Mouse (Mus musculus): Measurements from ENCODE around the gene Ccs. TPM values are rescaled to one million over a fixed set of nuclear protein-coding genes. Genes with fewer than 3 reads are reported as not detected.
A peak's percentile ranks its signal among the peaks of the same experiment; 100 is the strongest.
"Not testable (repeated sequence)": the region's sequence is repeated elsewhere in the genome, so short reads cannot be mapped to it uniquely, and the experiment has no call there.

The Ccs gene
- 10 to 100 TPM; 28.4 to 30.3 TPM for total RNA-seq (2021)

DNA sequence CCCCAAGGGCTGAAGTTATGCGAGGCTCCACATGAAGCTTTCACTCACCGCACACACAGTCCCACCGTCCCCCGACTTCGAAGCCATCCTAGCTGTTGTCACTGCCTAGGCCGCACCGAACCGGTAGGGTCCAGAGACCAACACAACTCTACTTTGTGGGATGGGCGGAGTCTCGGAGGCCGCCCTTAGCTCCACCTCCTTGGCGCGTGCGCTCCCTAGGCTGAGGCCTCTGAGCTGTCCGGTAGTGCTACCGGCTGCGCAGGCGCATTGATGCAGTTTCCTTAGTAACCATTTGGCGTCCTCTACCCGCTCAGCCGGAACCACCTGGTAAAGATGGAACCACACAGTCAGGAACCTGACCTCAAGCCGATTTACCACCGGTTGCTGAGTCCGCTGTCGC is at the start of gene Ccs, which contains the start of gene Ccdc87:
Gene Ccs, minus strand, starts transcription at position 184 of the 400 bp plus-strand sequence.
Gene Ccdc87, plus strand, starts transcription at position 218 of the 400 bp plus-strand sequence.
- intact Hi-C loops (cut with DNase I) = loop anchor here (2.0 to 5.0 kb wide), 2 partner anchors 40 to 88 kb away; partner anchors contain the start of genes Dpp3 and Zdhhc24
- peak; percentile 95 to 97 for DNase-seq

DNA sequence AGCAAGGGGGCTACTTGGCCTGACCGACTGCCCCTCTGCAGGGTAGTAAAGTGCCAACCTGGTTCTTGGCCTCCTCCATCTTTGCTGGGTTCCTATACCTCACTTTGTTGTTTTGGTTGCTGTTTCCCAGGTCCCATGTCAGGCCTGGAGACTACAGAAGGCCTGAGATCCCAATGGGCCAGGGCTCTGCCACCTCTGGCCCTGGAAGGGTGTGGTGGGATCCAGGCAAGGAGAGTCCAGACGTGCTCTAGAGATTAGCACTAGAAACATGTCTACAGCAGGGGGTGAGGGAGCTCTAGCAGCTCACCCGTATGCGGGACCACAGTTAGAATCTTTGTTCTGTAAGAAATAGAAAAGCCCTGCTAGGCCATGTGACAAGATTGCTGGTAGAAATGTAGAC is 44.8 kb upstream of the Ccs start:
- intact Hi-C loops (cut with DNase I) = no loop called here

DNA sequence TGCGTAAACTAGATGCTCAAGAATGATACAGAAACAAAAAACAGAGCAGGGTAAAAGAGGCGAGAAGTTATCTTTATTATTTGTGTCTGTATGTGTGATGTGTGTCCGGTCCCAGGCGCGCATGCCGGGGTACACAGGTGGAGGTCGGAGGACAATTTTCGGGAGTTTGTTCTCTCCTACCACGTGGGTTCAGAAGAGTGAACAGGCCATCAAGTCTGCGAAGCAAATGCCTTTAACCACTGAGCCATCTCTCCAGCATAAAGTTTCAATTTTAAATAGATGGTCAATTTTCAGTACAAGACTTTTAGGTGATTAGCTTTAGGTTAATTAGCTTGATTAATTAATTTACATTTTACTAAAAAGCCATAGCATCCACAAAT is 40.2 kb upstream of the Ccs start:
- DNase-seq = no peak
- intact Hi-C loops (cut with DNase I) = loop anchor here (2.0 to 5.0 kb wide), 2 partner anchors 41 to 48 kb away; partner anchors contain the start of genes Ccdc87, Ccs and Dpp3

More for the DNA sequence above, 44.8 kb upstream of the Ccs start:
- no peak for DNase-seq

DNA sequence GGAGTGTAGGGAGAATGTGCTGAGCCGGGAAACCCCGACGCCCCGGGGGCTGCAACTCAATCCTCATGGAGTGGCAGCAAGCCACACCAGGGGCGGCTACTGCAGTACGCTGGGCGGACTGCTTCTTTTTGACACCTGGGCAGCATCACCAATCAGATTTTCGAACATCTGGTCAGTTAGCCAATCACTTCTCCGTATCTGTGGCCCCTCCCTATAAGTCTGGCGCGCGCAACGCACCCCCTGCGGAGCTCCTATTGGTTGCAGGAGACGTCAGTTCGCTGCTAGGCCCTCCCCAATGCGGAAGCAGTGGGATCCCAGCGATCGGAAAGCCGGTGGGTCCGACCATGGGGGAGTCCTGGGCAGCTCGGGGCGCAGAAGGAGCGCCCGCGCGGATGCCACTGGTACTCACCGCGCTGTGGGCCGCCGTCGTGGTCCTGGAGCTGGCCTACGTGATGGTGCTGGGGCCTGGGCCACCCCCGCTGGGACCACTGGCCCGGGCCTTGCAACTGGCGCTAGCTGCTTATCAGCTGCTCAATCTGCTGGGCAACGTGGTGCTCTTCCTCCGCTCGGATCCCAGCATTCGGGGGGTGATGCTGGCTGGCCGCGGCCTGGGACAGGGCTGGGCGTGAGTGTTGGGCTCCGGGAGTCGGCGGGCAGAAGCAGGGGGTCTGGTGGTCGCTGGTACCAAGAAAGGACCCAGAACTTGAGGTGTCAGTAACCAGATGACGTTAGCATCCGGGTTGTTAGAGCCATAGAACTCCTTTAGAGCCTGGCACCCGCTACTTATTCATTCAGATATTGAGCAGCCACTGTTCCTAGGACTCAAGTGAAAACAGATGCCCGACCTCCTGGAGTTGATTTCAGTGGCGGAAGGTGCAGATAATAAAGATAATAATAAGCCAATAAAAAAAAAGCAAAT is 39.5 kb upstream of the Ccs start, which contains the start of gene Zdhhc24:
Gene Zdhhc24, plus strand, starts transcription at position 264 of the 919 bp plus-strand sequence.
- peak; percentile 98 for DNase-seq
- intact Hi-C loops (cut with DNase I) = loop anchor here (2.0 to 5.0 kb wide), 2 partner anchors 40 to 49 kb away; partner anchors contain the start of genes Ccdc87, Ccs and Dpp3

DNA sequence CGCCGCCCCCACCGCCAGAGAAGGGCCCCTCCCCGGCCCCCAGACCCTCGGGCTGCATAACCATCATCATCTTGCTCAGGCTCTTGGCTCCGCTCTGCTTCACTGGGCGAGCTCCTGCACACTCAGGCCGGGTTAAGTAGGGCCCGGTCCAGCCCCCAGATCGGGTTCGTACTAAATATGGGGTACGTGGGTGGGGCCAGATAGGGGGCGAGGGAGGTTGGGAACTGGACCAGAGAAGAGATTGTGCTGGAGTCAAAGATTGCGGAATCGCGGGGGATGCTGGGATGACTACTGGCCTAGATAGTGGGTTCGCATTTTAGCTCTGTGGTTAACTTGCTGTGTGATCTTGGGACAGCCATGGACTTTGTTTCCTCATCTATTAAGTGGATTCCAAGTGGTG is 38.7 kb upstream of the Ccs start, which contains the start of gene Actn3:
Gene Actn3, minus strand, starts transcription at position 125 of the 400 bp plus-strand sequence.
- DNase-seq = peak; percentile 28 to 31
- intact Hi-C loops (cut with DNase I) = loop anchor here (2.0 to 5.0 kb wide), 2 partner anchors 39 to 50 kb away; partner anchors contain the start of genes Ccdc87, Ccs and Dpp3

DNA sequence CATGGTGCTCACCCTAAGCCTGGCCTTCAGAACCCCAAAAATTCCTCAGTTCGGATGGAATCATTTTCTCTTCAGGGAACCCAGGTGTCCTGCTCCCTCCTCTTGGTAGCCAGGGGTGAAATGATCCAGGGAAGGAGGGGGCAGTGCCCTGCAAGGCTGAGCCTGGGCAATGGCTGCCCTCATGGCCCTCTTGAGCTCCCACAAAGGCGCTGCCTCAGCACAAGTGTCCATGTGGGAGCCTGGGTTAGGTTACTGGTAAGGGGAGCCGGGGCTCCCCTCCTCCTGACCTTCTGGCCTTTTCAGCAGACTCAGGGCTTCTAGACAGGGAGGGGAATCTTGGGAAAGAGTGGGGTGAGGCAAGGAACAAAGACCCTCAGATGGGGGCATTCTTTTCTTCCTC is 37.6 kb upstream of the Ccs start:
- DNase-seq = no peak
- intact Hi-C loops (cut with DNase I) = loop anchor here (5.0 kb wide), 1 partner anchor 51 kb away; the partner anchor contains the start of gene Dpp3

DNA sequence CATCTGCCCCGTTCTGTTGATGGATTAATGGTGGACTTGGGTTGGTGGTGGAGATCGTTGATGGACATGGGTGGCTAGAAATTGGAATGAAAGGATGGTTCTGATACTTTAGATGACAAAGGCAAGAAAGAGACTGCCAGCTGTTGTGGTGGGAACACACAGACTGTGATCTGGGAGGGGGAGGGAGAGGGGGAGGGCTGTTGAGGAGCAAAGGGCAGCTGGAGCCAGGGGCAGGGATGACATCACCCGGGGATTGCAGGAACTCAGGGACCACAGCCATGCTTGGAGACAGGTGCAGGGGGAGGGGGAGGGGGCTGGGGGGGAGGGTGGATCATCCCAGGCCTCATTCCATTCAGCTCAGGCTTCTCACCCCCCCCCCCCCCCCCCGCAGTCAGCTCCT is 37.1 kb upstream of the Ccs start:
- no peak for DNase-seq
- intact Hi-C loops (cut with DNase I) = loop anchor here (5.0 kb wide), 1 partner anchor 51 kb away; the partner anchor contains the start of gene Dpp3

DNA sequence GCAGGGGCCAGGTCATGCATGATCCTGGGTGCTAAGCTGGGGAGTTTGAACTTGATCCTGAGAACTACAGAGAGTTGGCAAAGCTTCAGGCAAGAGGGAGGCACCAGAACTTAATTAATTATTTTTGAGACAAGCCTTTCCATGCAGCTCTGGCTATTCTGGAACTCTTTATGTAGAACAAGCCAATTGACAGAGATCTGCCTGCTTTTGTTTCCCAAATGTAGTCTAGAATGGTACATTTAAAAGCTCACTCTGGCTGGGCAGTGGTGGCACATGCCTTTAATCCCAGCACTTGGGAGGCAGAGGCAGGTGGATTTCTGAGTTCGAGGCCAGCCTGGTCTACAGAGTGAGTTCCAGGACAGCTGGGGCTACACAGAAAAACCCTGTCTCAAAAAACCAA is 35.5 kb upstream of the Ccs start:
- intact Hi-C loops (cut with DNase I) = loop anchor here (5.0 kb wide), 1 partner anchor 53 kb away; the partner anchor contains the start of gene Dpp3
- DNase-seq = not testable (repeated sequence)

DNA sequence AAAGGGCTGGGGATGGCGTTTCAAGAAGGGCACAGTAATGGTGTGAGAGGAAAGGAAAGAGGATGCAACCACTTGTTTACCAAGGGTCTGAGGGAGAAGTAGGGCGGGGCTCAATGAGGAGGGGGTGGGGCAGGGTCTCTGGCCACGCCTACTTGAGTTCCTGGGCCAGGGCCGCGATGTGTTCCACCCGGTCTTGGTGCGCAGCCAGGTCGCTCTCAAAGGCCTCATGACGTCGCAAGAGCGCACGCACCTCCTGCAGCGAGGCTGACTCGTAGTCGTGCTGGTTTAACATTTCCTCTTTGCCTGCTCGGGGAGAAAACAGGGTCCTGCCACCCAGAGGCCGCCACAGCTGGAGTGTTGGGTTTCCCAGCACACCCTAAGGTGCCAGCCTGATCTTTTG is 26.0 kb upstream of the Ccs start:
- intact Hi-C loops (cut with DNase I) = no loop called here
- no peak for DNase-seq

DNA sequence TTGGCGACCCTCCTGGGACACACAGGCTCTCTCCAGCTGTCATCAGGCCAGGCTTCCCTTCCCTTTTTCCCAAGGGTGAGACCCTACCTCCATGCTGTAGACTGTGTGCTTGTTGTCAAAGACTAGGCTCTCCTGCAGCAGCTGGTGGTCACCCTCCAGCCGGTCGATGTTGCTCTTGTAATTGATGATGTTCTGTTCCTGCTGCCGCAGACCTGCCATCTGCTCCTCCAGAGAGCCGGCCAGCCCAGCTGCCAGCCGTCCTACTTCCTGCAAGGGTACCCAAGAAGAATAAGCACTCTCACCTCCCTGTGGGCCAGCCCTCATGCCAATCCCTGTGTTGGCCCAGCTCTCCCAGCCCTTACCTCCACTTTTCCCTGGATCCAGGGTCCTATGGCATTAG is 23.9 kb upstream of the Ccs start:
- no peak for DNase-seq
- intact Hi-C loops (cut with DNase I) = no loop called here

DNA sequence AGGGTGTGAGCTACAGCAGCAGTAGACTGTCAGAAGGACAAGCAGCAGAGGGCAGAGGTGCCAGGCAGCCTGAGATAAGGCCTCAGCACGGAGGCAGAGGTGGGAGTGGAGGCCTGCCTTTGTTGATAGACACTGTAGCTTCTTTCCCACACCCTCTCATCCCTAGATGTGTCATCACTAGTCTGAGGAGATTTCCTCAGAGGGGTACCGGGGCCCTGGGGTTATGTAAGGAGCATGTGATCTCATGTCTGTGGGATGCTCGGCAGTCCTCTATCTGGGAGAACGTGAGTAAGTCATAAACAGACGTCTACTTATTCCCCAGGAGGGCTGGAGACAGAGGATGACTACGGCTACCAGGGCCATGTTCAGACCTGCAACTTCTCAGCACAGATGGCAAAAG is 19.9 kb upstream of the Ccs start:
- no peak for DNase-seq
- intact Hi-C loops (cut with DNase I) = no loop called here

DNA sequence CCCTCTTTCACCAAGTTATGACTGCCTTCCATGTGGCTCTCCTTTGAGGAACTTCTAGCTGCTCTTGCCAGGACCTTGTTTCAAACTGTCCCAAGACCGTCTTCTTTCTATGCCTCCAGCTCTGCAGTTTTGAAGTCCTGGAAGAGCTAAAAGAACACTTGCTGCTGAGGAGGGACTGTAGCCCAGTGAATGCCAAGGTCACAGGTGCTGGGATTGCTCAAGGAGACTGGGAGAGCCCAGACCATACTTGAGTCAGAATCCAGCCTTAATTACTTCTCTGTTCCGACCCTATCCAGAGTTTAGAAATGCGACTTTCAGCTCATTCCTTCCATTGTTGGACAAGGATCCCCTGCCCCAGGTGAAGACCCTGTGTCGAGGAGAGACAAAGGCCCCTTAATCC is 16.8 kb upstream of the Ccs start:
- intact Hi-C loops (cut with DNase I) = no loop called here
- no peak for DNase-seq

DNA sequence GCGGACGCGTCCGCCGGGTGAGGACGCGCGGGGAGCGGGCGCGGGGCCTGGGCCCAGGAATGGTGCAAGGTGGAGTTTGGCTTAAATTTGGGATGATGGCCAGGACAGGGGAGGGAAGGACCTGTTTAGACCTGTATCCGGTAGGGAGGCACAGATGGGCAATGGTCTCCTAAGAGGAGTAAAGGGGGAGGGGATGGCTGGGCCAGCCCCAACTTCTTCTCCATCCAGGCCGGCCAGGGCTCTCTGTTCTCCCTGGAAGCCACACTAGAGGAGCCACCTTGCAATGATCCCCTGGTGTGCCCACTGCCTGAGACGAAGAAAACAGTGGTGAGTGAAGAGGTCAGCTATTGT is 16.3 kb upstream of the Ccs start:
- intact Hi-C loops (cut with DNase I) = no loop called here
- DNase-seq = no peak

DNA sequence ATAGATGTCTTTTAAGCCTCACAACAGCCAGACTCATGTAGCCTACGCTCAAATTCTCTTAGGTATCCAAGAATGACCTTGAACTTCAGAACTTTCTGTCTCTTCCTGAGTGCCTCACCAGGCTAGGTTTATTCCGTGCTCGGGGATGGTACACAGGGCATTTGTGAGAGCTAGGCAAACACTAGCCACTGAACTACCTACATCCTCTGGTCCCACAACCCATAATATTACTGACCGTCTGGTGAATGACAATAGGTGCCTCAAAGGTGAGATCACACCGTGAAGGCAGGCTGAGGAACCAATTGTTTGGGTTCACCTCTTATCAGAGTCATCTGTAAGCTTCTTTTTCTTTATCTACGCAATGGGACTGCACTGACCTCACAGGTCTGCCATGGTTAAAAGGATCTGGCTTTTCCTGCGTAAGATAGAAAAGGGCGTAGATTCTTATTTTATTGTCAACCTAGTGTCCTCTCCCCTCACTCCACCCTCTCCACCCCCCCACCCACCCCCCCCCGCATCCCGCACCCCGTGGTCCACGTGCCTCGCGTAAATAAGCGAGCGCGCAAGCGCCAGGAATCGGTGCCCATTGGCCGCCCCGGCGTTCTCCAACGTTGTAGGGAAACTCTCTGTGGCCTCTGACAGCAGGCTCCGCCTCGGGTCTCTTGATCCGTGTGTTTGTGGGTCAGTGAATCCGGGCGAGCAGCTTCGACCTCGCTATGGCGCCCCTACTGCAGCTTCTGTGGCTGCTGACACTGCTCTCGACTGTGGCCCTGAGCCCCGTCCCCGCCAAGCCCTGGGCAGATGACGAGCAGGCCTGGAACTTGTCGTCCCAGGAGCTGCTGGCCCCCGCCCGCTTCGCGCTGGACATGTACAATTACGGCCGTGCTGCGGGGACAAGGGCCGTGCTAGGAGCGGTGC is 15.7 kb upstream of the Ccs start, which contains the start of gene Ctsf:
Gene Ctsf, plus strand, starts transcription at position 579 of the 918 bp plus-strand sequence.
- intact Hi-C loops (cut with DNase I) = no loop called here

DNA sequence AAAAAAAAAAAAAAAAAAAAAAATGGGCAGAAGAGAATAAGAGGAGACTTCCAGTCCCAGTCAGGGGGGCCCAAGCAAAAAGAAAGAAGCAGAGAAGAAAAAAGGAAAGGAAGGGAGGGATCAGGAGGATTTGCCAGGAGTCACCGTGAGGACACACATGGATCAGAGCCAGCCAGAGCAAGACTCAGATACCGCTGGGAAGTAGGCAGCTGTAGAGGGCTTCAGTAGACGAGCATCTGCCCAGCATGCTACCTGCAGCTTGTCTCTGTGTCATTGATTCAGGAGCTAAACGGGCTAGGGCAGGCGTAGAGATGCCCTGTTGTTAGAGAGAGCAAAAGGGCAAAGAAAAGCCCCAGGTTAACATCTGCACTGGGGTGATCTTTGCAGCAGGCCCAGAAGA is 11.1 kb upstream of the Ccs start:
- DNase-seq = no peak
- intact Hi-C loops (cut with DNase I) = no loop called here

More for the DNA sequence above, 15.7 kb upstream of the Ccs start, which contains the start of gene Ctsf:
- DNase-seq = peak; percentile 87

DNA sequence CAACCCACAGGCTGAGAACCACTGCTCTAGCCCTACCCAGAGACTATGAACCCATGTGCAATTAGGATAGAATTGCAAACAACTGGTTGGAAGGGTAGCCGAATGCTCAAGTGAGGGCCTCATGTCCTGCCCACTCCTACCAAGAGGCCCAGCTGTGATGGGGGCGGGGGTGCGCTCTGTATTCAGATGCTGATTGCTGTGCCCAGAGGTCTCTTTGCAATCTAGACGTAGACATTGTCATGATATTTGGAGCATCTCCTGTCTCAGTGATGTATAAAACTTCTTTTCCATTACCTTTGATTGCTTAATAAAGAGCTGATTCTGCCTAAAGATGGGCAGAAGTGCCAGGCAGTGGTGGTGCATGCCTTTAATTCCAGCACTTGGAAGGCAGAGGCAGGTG is 10.7 kb upstream of the Ccs start:
- intact Hi-C loops (cut with DNase I) = loop anchor here (2.0 kb wide), 1 partner anchor 221 kb away; no protein-coding TSS in a partner anchor
- no peak for DNase-seq

DNA sequence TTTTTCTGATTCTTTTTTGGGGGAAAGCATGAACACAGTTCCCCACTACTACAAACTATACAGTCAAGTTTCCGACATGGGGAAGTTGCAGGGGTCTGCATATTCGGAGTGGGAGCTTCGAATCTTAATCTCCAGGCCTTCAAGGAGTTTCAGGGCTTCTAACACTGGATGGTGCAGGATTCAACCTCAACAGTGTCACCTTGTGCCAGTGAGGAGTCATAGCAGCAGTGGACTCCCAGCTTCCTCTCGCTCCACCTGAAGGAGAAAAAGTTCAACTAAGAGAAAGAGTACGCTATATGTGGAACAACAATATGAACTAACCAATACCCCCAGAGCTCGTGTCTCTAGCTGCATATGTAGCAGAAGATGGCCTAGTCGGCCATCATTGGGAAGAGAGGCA is 8.4 kb upstream of the Ccs start:
- intact Hi-C loops (cut with DNase I) = loop anchor here (2.0 kb wide), 1 partner anchor 93 kb away; no protein-coding TSS in a partner anchor
- DNase-seq = no peak

DNA sequence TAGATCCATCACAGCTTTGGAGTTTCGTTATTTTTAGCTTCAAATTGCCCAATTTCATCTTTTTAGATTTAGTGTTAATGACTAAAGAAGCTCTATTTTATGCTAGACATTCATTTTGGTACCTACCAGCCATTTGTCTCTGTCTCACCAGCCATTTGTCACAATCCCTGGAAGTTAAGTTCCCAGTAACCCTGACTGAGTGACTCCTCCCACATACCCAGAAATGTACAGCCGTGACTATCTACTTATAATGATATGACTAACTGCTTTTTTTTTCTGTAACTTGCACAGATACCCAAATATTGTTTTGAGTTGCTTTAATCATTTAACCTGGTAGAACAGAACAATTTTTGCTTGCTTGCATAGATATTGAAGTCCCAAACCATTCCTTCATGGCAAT is 6.7 kb upstream of the Ccs start:
- intact Hi-C loops (cut with DNase I) = loop anchor here (2.0 kb wide), 1 partner anchor 91 kb away; no protein-coding TSS in a partner anchor
- DNase-seq = no peak

DNA sequence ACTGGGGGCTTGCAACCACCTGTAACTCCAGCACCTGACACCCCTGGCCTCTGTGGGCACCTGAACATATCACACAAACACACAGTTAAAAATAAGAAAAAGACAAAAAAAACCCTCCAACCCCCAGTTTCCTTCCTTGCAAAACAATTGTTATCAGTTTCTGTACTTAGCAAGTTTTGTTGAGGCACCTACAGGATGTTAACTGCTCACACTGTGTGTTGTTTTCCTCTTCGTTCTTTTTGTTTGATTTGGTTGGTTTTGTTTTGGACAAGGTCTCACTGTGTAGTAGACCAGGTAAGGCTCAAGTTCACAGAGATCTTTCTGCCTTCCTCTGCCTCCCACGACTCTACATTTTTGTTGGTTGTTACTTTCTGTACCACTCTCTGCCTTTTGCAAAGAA is 3.5 kb upstream of the Ccs start:
- DNase-seq = no peak
- intact Hi-C loops (cut with DNase I) = no loop called here

DNA sequence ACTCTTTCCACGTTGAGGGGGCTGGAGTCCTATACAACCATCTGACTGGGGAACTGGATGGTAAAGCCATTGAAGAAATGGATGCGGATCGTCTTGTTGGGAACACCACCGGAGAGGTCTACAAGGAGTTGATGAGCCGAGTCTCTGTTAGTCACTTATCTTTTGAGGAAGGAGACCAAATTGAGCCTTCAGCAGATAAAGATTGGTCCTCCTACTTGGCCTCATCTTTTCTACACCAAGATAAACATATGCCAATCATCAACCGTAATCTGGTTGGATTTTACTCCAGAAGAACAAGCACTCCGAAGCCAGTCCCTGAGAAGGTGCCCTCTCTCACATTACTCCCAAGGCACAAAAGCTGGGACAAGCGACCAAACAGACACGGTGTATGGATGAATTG is 1.7 kb upstream of the Ccs start:
- no peak for DNase-seq
- intact Hi-C loops (cut with DNase I) = loop anchor here (2.0 kb wide), 1 partner anchor 82 kb away; no protein-coding TSS in a partner anchor

Measured in heart, postnatal 36 days (tissue).